Mouse (Mus musculus): ENCODE data around the gene Gnl1. TPM values are rescaled to one million over a fixed set of nuclear protein-coding genes. Genes with fewer than 3 reads are reported as not detected.
"Not testable (repeated sequence)": the region's sequence is repeated elsewhere in the genome, so short reads cannot be mapped to it uniquely, and the experiment has no call there.

The Gnl1 gene
- total RNA-seq, 2 experiments from 2014 or later: 5.0 to 11.3 TPM

DNA sequence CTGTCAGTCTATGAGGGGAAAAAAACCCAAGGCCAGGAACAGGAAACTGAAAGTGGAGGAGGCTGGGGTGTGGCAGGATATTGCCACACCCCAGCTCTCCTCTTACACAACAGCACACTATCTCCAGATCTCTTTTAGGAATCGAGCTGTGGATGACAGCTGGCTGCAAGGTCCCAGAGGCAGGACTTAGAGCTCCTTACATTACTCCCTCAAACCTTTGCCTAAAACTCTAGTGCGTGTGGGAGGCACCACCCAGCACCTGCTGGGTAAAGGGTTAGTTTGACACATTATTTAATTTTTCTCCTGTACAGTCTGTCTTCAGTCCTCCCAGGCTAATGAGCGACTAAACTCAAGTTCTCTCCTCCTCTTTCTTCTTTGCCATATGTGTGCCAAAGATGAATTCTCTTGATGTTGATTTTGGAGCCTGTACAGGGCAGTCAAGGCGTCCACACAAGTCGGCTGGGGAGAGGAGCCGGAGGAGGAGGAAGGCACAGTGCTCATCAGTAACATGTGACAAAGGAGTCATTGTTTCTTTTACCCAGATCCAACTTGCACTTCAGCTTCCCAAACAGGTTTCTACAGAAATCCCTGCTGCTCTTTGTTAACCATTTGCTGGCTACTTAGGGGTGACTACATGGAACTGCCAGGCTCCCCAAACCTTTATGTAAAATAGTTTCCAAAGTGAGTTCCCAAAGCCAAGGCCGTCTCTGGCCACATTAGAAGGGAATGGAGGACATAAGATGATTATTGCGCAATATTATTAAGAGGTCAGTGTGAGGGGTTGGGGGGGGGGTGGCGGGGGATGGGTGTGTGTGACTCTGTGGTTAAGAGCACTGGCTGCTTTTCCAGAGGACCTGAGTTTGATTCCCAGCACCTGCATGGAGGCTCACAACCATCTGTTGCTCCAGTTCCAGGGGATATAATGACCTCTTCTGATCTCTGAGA lies 44.3 kb downstream of the Gnl1 start:
- peak; percentile 69 for ATAC-seq (ENCODE audit: poor library complexity, severe bottlenecking)

DNA sequence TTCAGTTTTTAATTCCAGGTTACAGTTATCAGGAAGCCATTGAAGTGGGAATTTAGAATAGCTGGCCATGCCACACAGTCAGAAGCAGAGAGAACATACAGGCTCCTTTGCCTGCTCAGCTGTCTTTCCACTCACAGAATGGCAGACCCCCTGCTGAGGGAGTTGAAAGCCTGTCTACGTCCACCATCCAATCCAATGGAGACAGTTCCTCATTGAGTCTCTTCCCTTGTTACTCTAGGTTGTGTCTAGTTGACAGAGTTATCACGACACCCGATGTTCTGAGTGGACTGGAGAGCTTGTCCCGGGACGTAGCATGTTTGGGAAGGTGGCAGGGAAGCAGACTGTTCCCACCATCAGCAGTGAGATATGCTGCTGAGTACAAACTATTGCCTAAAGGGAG lies 45.5 kb downstream of the Gnl1 start:
- ATAC-seq (ENCODE audit: poor library complexity, severe bottlenecking): no peak

DNA sequence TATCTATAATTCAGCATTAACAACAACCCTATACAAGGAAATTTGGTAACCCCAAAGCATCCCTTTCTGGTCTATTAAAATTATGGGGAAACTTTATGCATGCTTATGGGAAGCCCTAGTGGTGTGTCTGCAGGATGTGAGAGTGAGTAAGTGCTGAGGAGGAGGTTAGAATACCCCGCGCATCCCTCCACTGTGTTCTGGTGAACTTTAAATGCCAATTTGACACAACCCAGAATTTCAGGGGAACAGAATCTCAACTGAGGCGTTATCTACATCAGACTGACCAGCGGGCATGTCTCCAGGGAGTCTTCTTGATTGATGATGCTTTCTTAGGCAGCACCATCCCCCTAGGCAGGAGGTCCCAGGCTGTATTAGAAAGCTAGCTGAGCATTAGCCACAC lies 46.2 kb downstream of the Gnl1 start:
- ATAC-seq (ENCODE audit: poor library complexity, severe bottlenecking): no peak

DNA sequence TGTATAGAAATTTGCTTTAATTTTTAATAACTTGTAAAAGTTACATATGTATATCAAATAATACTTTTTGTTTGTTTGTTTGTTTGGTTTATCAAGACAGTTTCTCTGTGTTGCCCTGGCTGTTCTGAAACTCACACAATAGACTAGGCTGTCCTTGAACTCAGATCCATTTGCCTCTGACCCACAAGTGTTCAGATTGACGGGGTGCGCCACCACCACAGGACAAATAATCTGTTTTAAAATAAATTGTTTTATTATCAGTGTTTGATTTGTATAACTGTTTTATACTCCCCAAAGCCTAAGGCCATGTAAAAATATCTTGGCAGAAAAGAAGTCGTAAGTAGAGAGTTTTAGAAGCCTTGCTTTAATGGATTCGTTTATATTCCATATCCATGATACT lies 48.0 kb downstream of the Gnl1 start:
- no peak for ATAC-seq (ENCODE audit: poor library complexity, severe bottlenecking)

DNA sequence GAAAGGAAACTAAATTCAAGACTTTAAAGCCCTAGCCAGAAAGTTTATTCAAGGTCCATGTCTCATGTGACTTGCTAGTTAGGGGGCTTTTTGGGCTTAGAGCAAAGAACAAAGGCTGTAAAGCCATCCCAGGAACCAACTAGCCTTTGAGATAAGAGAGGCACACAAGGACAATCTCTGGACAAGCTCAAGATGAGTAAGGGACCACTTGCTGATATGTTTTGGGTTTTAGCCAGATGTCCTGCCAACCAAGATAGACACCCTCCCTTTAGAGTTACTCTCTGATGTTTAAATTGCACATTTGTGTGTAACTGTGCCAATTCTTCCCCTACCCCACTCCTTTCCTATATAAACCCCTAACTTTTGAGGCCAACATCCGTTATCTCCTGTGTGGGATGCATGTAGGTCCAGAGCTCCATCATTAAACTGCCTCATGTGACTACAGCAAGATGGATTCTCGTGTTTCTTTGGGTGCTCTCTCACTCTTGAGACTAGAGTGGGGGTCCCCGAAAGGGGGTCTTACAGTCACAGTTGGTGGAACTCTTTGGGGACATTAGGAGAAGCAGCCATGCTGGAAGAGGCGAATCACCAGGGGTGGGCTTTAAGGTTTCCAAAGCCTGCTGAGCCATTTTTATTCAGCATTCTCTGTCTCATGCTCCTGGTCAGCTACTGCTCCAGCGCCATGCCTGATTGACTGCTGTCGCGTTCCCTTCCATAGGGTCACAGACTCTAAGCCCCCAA lies 49.4 kb downstream of the Gnl1 start:
- ATAC-seq (ENCODE audit: poor library complexity, severe bottlenecking): no peak

DNA sequence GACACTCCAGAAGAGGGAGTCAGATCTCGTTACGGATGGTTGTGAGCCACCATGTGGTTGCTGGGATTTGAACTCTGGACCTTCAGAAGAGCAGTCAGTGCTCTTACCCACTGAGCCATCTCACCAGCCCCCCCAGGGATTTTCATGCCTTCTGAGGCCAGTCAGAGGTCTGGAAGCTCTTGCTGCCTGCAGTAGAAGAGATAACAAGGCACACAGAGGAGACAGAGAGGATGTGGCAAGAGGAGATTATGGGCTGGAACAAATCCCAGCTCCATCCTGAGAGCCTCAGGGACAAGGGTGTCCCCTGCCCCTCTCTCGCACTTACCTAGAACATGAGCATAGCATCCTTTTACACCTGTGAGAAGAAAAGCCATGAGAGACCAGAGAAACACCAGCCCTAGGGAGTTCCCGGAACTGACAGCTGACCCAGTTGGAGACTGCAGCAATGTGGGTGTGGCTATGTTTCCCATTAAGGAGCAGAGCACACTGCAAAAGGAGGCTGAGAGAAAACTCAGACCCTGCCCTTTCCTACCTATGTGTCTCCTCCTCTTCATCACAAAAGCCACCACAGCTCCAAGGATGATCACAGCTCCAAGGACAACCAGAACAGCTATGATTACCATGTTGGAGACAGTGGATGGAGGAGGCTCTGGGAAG lies 50.5 kb downstream of the Gnl1 start:
- ATAC-seq (ENCODE audit: poor library complexity, severe bottlenecking): not testable (repeated sequence)

DNA sequence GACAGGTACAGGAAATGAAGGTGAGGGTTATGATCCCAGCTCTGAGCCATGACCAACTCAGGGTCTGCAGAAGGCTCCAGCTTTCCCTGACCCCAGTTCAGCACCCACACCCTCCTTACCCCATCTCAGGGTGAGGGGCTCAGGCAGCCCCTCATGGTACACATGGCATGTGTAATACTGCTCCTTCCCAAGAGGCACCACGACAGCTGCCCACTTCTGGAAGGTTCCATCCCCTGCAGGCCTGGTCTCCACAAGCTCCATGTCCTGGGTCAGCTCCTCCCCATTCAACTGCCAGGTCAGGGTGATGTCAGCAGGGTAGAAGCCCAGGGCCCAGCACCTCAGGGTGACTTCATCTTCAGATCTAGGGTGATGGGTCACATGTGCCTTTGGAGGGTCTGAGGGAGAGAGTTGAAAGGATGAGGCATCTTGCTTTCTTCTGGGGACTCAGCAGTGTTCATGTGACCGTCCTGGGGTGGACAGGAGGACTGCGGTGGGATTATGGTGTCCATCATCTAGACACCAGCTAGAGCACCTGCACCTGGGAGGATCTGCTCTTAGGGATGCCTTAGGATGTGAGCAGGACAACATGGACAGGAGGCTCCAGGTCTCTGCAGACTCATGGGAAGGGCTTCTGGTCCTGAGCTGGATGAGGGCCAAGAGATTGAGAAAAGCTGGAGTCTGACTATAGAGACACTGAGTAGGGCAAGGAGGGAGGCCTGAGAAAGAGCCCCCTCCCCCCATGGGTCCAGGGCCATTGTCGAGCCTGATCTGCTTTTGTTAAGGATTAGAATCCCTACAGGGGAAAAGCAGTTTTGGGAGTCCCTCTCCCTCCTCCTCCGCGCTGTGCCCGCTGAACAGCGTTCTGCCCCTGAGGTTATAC lies 51.3 kb downstream of the Gnl1 start:
- ATAC-seq (ENCODE audit: poor library complexity, severe bottlenecking): not testable (repeated sequence)

DNA sequence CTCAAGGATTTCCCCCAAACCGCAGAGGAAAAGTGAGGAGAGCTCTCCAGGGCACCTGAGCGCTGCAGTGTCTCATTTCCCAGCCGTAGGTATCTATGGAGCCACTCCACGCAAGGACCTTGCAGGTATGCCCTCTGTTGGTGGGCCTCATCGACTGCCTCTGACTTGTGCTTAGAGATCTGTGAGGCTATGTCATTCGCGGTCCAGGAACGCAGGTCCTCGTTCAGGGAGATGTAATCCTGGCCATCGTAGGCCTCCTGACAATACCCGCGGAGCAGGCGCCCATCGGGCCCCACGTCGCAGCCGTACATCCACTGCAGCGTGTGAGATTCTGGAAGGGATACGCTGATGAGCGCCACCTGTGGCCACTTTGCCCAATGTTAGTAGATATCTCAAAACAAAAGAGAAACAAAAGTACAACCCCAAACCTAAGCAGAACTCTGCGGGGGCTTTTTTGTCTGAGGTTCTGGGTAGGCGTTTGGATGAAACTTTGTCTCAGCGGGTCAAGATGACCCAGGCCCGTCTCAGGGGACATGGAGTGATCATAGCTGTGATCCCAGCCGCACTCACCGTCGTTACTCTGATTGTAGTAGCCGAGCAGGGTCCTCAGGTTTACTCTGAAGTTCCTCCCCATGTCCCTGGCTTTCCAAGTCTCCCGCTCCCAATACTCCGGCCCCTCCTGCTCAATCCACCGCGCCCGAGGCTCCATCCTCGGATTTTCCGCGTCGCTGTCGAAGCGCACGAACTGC lies 52.1 kb downstream of the Gnl1 start:
- ATAC-seq (ENCODE audit: poor library complexity, severe bottlenecking): peak; percentile 78

DNA sequence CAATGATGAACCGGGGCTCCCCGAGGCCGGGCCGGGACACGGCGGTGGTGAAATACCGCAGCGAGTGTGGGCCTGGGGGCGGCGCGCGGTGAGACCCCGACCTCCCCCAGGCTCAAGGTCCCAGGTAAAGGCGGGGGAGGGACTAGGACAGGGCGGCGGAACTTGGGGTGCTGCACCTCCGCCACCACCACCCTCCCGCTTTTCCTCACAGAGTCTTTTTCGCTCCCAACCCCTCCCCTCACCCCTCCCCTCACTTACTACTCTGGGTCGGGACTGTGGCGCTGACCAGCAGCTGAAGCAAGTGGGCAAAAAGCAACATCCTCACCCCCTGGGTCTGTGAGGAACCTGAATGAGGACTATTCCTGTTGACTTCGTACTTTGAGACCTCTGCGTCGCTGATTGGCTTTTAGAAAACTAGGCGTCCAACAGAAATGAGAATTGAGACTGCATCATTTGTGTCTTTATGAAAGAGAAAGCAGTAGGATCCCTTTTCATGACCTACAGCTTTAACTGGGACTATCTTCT lies 52.8 kb downstream of the Gnl1 start, which contains the start of gene H2-T23:
Gene H2-T23 (minus strand): TSS at position 505 of the 525 bp plus-strand sequence.
- ATAC-seq (ENCODE audit: poor library complexity, severe bottlenecking): peak; percentile 86

DNA sequence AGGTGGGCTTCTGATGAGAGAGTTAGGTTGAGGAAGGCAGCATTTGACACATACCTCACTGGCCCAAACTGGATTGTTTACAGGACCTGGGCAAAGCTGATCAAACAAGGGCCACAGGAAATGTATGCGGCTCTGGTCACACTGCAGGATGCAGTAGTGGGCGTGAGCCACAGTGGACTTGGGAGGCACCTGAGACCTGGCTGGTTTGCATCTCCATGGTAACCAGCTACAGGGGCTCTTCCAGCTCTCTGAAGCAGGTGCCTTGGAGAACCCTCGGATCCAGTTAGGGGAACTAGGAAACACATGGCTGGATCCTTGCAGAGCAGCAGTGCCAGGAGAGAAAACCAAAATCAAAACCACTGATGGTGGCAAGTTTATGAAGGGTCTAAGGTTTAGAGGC lies 54.9 kb downstream of the Gnl1 start:
- not testable (repeated sequence) for ATAC-seq (ENCODE audit: poor library complexity, severe bottlenecking)

DNA sequence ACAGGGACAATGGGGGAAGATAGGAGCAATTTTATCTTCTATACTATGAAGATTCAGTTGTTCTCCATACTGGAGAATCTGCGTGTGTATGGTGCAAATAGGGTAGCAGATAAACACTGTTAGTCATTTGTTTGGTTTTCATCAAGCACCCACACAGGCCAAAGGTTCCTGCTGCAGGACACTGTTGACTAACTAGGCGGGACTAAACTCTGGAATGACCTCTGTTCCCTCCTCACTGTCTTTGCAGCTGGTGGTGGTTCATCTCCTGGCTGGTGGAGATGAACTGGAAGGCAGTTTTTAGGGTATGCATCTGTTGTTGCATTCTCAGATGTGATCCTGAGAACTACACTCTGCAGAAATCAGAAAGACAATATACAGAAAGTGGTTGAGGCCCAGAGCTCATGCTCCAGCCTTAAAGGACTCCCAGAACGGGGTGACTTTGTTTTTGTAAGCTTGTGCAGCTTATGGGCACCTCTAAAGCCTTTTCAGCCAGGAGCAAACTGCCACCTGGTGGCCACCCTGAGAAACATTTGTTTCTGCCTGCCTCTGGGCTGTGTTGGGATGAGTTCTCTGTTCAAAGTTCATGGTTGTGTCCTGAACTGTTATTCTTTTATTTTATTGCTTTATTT lies 55.5 kb downstream of the Gnl1 start:
- peak; percentile 69 for ATAC-seq (ENCODE audit: poor library complexity, severe bottlenecking)

DNA sequence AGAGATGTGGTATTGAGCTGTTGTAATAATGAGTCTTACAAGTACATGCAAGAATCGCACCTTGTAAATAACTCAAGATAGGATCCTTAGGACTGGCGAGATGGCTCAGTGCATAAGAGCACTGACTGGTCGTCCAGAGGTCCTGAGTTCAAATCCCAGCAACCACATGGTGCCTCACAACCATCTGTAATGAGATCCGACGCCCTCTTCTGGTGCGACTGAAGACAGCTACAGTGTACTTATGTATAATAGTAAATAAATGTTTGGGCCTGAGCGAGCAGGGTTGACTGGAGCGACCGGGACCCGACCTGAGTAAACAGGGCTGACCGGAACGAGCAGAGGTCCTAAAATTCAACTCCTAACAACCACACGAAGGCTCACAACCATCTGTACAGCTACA lies 56.5 kb downstream of the Gnl1 start:
- not testable (repeated sequence) for ATAC-seq (ENCODE audit: poor library complexity, severe bottlenecking)

Other genes with a start within 250 kb of the Gnl1 start
- gene Ier3, start 158.2 kb upstream of the Gnl1 start, total RNA-seq (2015): 21.1 and 22.8 TPM in 2 replicates
- gene Ier3, start 158.2 kb upstream of the Gnl1 start, total RNA-seq (2017): 15.7 and 20.5 TPM in 2 replicates
- gene Flot1, start 156.6 kb upstream of the Gnl1 start, total RNA-seq (2015): 73.5 and 95.0 TPM in 2 replicates
- 124 and 127 TPM in 2 replicates for gene Flot1, start 156.6 kb upstream of the Gnl1 start, total RNA-seq (2017)
- 649 TPM in 2 replicates for gene Tubb5, start 141.5 kb upstream of the Gnl1 start, total RNA-seq (2015)
- 751 and 811 TPM in 2 replicates for gene Tubb5, start 141.5 kb upstream of the Gnl1 start, total RNA-seq (2017)
- gene Mdc1, start 138.3 kb upstream of the Gnl1 start, total RNA-seq (2015): 37.6 and 62.8 TPM in 2 replicates
- 17.3 and 18.6 TPM in 2 replicates for gene Mdc1, start 138.3 kb upstream of the Gnl1 start, total RNA-seq (2017)
- 88.5 and 114 TPM in 2 replicates for gene Nrm, start 118.5 kb upstream of the Gnl1 start, total RNA-seq (2015)
- 80.1 and 82.8 TPM in 2 replicates for gene Nrm, start 118.5 kb upstream of the Gnl1 start, total RNA-seq (2017)
- 153 and 167 TPM in 2 replicates for gene Ppp1r18, start 114.3 kb upstream of the Gnl1 start, total RNA-seq (2015)
- gene Ppp1r18, start 114.3 kb upstream of the Gnl1 start, total RNA-seq (2017): 64.0 and 78.1 TPM in 2 replicates
- 87.6 and 118 TPM in 2 replicates for gene Dhx16, start 100.0 kb upstream of the Gnl1 start, total RNA-seq (2015)
- 65.9 and 72.8 TPM in 2 replicates for gene Dhx16, start 100.0 kb upstream of the Gnl1 start, total RNA-seq (2017)
- gene 2310061I04Rik, start 82.4 kb upstream of the Gnl1 start, total RNA-seq (2015): 28.4 and 31.8 TPM in 2 replicates
- gene 2310061I04Rik, start 82.4 kb upstream of the Gnl1 start, total RNA-seq (2017): 3.5 and 9.8 TPM in 2 replicates
- 8.7 and 10.1 TPM in 2 replicates for gene Atat1, start 69.8 kb upstream of the Gnl1 start, total RNA-seq (2015)
- gene Atat1, start 69.8 kb upstream of the Gnl1 start, total RNA-seq (2017): 5.2 and 7.6 TPM in 2 replicates
- 29.2 and 35.9 TPM in 2 replicates for gene Mrps18b, start 63.5 kb upstream of the Gnl1 start, total RNA-seq (2015)
- gene Mrps18b, start 63.5 kb upstream of the Gnl1 start, total RNA-seq (2017): 25.0 and 28.9 TPM in 2 replicates
- gene Ppp1r10, start 63.4 kb upstream of the Gnl1 start, total RNA-seq (2015): 82.4 and 93.7 TPM in 2 replicates
- 131 and 157 TPM in 2 replicates for gene Ppp1r10, start 63.4 kb upstream of the Gnl1 start, total RNA-seq (2017)
- 31.8 and 32.7 TPM in 2 replicates for gene Abcf1, start 10.1 kb upstream of the Gnl1 start, total RNA-seq (2015)
- gene Abcf1, start 10.1 kb upstream of the Gnl1 start, total RNA-seq (2017): 101 and 128 TPM in 2 replicates
- 7.5 and 8.9 TPM in 2 replicates for gene Prr3, start 385 bp downstream of the Gnl1 start, total RNA-seq (2015)
- 2.8 and 8.5 TPM in 2 replicates for gene Prr3, start 385 bp downstream of the Gnl1 start, total RNA-seq (2017)
- 19.5 and 20.8 TPM in 2 replicates for gene H2-T24, start 40.7 kb downstream of the Gnl1 start, total RNA-seq (2015)
- gene H2-T24, start 40.7 kb downstream of the Gnl1 start, total RNA-seq (2017): 85.4 and 88.2 TPM in 2 replicates
- gene H2-T23, start 53.0 kb downstream of the Gnl1 start, total RNA-seq (2015): 211 and 216 TPM in 2 replicates
- gene H2-T23, start 53.0 kb downstream of the Gnl1 start, total RNA-seq (2017): 185 and 224 TPM in 2 replicates
- gene H2-T22, start 62.9 kb downstream of the Gnl1 start, total RNA-seq (2015): 43.2 and 44.4 TPM in 2 replicates
- gene H2-T22, start 62.9 kb downstream of the Gnl1 start, total RNA-seq (2017): 51.9 and 56.1 TPM in 2 replicates
- gene Gm6034, start 63.1 kb downstream of the Gnl1 start, total RNA-seq (2015): not detected in 2 replicates
- gene Gm6034, start 63.1 kb downstream of the Gnl1 start, total RNA-seq (2017): not detected in 2 replicates
- gene Gm11127, start 78.5 kb downstream of the Gnl1 start, total RNA-seq (2015): not detected in 2 replicates
- gene Gm11127, start 78.5 kb downstream of the Gnl1 start, total RNA-seq (2017): not detected in 2 replicates
- gene Gm19684, start 141.8 kb downstream of the Gnl1 start, total RNA-seq (2015): 0.62 TPM in 1 of 2 replicates, not detected in the other
- 0.12 and 0.15 TPM in 2 replicates for gene Gm19684, start 141.8 kb downstream of the Gnl1 start, total RNA-seq (2017)
- not detected in 2 replicates for gene Gm7030, start 149.6 kb downstream of the Gnl1 start, total RNA-seq (2015)
- gene Gm7030, start 149.6 kb downstream of the Gnl1 start, total RNA-seq (2017): not detected in 2 replicates
- gene Gm8909, start 188.7 kb downstream of the Gnl1 start, total RNA-seq (2015): not detected in 2 replicates
- gene Gm8909, start 188.7 kb downstream of the Gnl1 start, total RNA-seq (2017): not detected in 2 replicates
- not detected in 2 replicates for gene H2-T3, start 210.4 kb downstream of the Gnl1 start, total RNA-seq (2015)
- not detected in 2 replicates for gene H2-T3, start 210.4 kb downstream of the Gnl1 start, total RNA-seq (2017)

All from megakaryocyte, adult 5-6 weeks (primary cell).